Mouse (Mus musculus): Measurements from ENCODE around the gene Txn2. TPM values are rescaled to one million over a fixed set of nuclear protein-coding genes. Genes with fewer than 3 reads are reported as not detected.

Gene Txn2
- polyA plus RNA-seq, 2 experiments = 121 to 199 TPM

GRCm38 (mm10) chr15:77934968-77935367, 6.2 kb upstream of the Txn2 start:
- H3K4me2 ChIP-seq (ENCODE audit: low read depth) = no peak overlapping the region
- no peak overlapping the region for H3K4me3 ChIP-seq (ENCODE audit: insufficient read depth in 1 of 2, low read depth in 2 of 2, low read length in 2 of 2)
- WGBS (ENCODE audit: insufficient replicate concordance) = 64% methylated on average over 5 of the region's 5 CpGs
- no peak overlapping the region for H3K27ac ChIP-seq
- no peaks in the 10 kb centered on the region for H3K27me3 ChIP-seq (ENCODE audit: control insufficient read depth, insufficient read depth, low read length)
- DNase-seq (ENCODE audit: low read depth in 3 of 3, low spot score in 3 of 3) = no peak
- peaks cover 21 to 28% of the 10 kb centered on the region in 2 experiments for H3K4me1 ChIP-seq (replicated peaks; ENCODE audit: control insufficient read depth in 2 of 2, insufficient read depth in 2 of 2, low read length in 1 of 2)
- H3K9me3 ChIP-seq (ENCODE audit: control insufficient read depth, low read length) = no peaks in the 10 kb centered on the region
- no peaks in the 10 kb centered on the region for H3K36me3 ChIP-seq (replicated peaks; ENCODE audit: control insufficient read depth, insufficient read depth, low read depth)
- no peak for TF ChIP-seq CTCF (IDR thresholded peaks at IDR 0.05; ENCODE audit: low read depth)
- TF ChIP-seq EP300 (IDR thresholded peaks at IDR 0.05; ENCODE audit: low read depth) = no peak
- ATAC-seq (ENCODE audit: insufficient read depth) = no peak
- H3K9ac ChIP-seq (replicated peaks) = no peak overlapping the region

DNA sequence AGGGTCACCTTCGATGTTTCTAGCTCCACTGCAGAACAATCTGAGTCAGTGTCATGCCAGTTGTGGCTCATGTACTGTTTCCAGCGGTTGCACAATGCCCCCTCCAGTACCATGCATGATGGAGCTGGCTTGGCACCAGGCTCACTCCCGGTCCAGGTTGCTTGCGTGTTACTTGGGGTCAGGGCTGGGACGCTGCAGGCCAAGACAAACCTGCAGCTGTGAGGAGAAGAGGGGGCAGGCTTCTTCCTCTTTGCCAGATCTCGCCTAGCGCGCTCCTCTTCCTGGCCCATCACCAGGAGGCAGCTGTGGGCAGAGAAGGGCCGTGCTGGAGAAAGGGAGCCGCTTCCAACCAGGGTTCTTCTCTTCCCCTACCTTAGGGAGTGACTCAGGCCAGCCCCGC, 5.5 kb upstream of the Txn2 start:
- no peak for ATAC-seq (ENCODE audit: insufficient read depth)
- WGBS (ENCODE audit: insufficient replicate concordance) = 57% methylated on average over 11 of the region's 11 CpGs
- Histone ChIP-seq H3K27me3 (ENCODE audit: control insufficient read depth, insufficient read depth, low read length) (no peaks in the 10 kb centered on the region), H3K4me2 (ENCODE audit: low read depth) (no peak overlapping the region), H3K9me3 (ENCODE audit: control insufficient read depth, low read length) (no peaks in the 10 kb centered on the region), H3K4me3 (ENCODE audit: insufficient read depth in 1 of 2, low read depth in 2 of 2, low read length in 2 of 2) (no peak overlapping the region), H3K9ac (replicated peaks) (no peak overlapping the region), H3K27ac (no peak overlapping the region), H3K4me1 (replicated peaks; ENCODE audit: control insufficient read depth in 2 of 2, insufficient read depth in 2 of 2, low read length in 1 of 2) (peaks cover 24 to 34% of the 10 kb centered on the region in 2 experiments), H3K36me3 (replicated peaks; ENCODE audit: control insufficient read depth, insufficient read depth, low read depth) (no peaks in the 10 kb centered on the region)
- TF ChIP-seq EP300 (IDR thresholded peaks at IDR 0.05; ENCODE audit: low read depth) = no peak
- no peak for TF ChIP-seq CTCF (IDR thresholded peaks at IDR 0.05; ENCODE audit: low read depth)
- DNase-seq (ENCODE audit: low read depth in 3 of 3, low spot score in 3 of 3) = no peak

- Histone ChIP-seq H3K4me1 (replicated peaks; ENCODE audit: control insufficient read depth in 2 of 2, insufficient read depth in 2 of 2, low read length in 1 of 2) (peaks cover 24 to 36% of the 10 kb centered on the region in 2 experiments), H3K27me3 (ENCODE audit: control insufficient read depth, insufficient read depth, low read length) (no peaks in the 10 kb centered on the region), H3K9ac (replicated peaks) (no peak overlapping the region), H3K4me3 (ENCODE audit: insufficient read depth in 1 of 2, low read depth in 2 of 2, low read length in 2 of 2) (no peak overlapping the region), H3K9me3 (ENCODE audit: control insufficient read depth, low read length) (no peaks in the 10 kb centered on the region), H3K4me2 (ENCODE audit: low read depth) (peak overlapping the region; percentile 31; the same call in 1 of the 2 replicates), H3K36me3 (replicated peaks; ENCODE audit: control insufficient read depth, insufficient read depth, low read depth) (no peaks in the 10 kb centered on the region), H3K27ac (no peak overlapping the region)
- WGBS (ENCODE audit: insufficient replicate concordance) = 1% methylated on average over 14 of the region's 14 CpGs
- DNase-seq (ENCODE audit: low read depth in 3 of 3, low spot score in 3 of 3) (peak; percentile 77 to 83 (median 79)), ATAC-seq (ENCODE audit: insufficient read depth) (no peak)
- TF ChIP-seq CTCF (IDR thresholded peaks at IDR 0.05; ENCODE audit: low read depth) = peak; percentile 100
- no peak for TF ChIP-seq EP300 (IDR thresholded peaks at IDR 0.05; ENCODE audit: low read depth)
These were observed 5.0 kb upstream of the Txn2 start for GRCm38 (mm10) chr15:77933770-77934169.

GRCm38 (mm10) chr15:77933222-77933621, 4.4 kb upstream of the Txn2 start:
- ATAC-seq (ENCODE audit: insufficient read depth) (no peak), DNase-seq (ENCODE audit: low read depth in 3 of 3, low spot score in 3 of 3) (no peak)
- H3K27me3 ChIP-seq (ENCODE audit: control insufficient read depth, insufficient read depth, low read length) = no peaks in the 10 kb centered on the region
- peaks cover 24 to 36% of the 10 kb centered on the region in 2 experiments for H3K4me1 ChIP-seq (replicated peaks; ENCODE audit: control insufficient read depth in 2 of 2, insufficient read depth in 2 of 2, low read length in 1 of 2)
- no peaks in the 10 kb centered on the region for H3K36me3 ChIP-seq (replicated peaks; ENCODE audit: control insufficient read depth, insufficient read depth, low read depth)
- no peak overlapping the region for H3K4me2 ChIP-seq (ENCODE audit: low read depth)
- no peak overlapping the region for H3K9ac ChIP-seq (replicated peaks)
- H3K4me3 ChIP-seq (ENCODE audit: insufficient read depth in 1 of 2, low read depth in 2 of 2, low read length in 2 of 2) = no peak overlapping the region
- no peak for TF ChIP-seq CTCF (IDR thresholded peaks at IDR 0.05; ENCODE audit: low read depth)
- no peak for TF ChIP-seq EP300 (IDR thresholded peaks at IDR 0.05; ENCODE audit: low read depth)
- no peak overlapping the region for H3K27ac ChIP-seq
- no peaks in the 10 kb centered on the region for H3K9me3 ChIP-seq (ENCODE audit: control insufficient read depth, low read length)
- 51% methylated on average over 3 of the region's 3 CpGs for WGBS (ENCODE audit: insufficient replicate concordance)

DNA sequence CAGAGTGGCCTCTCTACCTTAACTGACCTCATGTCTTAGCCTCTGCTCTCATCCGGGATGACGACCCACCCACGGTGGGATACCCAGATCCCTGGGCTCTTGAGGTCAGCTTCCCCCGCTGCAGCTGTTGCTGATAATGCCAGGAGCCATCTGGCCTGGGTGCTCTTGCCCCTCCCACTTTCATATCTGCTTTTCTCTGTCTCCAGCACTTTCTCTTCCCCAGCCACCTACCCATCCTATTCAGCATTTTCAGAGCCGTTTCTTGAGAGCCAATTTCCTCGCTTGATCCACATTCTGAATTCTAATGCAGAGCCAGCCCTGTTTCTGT, 2.8 kb upstream of the Txn2 start:
- H3K4me2 ChIP-seq (ENCODE audit: low read depth) = peak overlapping the region; percentile 86
- WGBS (ENCODE audit: insufficient replicate concordance) = 13% methylated on average over 6 of the region's 6 CpGs
- peak; percentile 72 to 73 (median 73) for DNase-seq (ENCODE audit: low read depth in 3 of 3, low spot score in 3 of 3)
- H3K4me1 ChIP-seq (replicated peaks; ENCODE audit: control insufficient read depth in 2 of 2, insufficient read depth in 2 of 2, low read length in 1 of 2) = peaks cover 35 to 48% of the 10 kb centered on the region in 2 experiments
- H3K27me3 ChIP-seq (ENCODE audit: control insufficient read depth, insufficient read depth, low read length) = no peaks in the 10 kb centered on the region
- peak; percentile 53 for ATAC-seq (ENCODE audit: insufficient read depth)
- H3K9me3 ChIP-seq (ENCODE audit: control insufficient read depth, low read length) = no peaks in the 10 kb centered on the region
- peaks cover 7% of the 10 kb centered on the region; the same call in 1 of the 2 replicates for H3K36me3 ChIP-seq (replicated peaks; ENCODE audit: control insufficient read depth, insufficient read depth, low read depth)
- H3K4me3 ChIP-seq (ENCODE audit: insufficient read depth in 1 of 2, low read depth in 2 of 2, low read length in 2 of 2) = peak overlapping the region; percentile 2 to 21
- H3K27ac ChIP-seq = peak overlapping the region; percentile 91
- TF ChIP-seq EP300 (IDR thresholded peaks at IDR 0.05; ENCODE audit: low read depth) = peak; percentile 52
- no peak for TF ChIP-seq CTCF (IDR thresholded peaks at IDR 0.05; ENCODE audit: low read depth)
- peak overlapping the region; percentile 72 for H3K9ac ChIP-seq (replicated peaks)

All from liver, embryonic 14.5 days (tissue).